Mouse (Mus musculus) spleen, adult 12 weeks (tissue): ENCODE measurements around the gene Cib1.

ENCODE experiments used
- DNase-seq: peaks from one replicate; pipeline ENCODE4 v3.0.0; 2022; ENCODE audit warnings: low spot score

The Cib1 gene

DNA sequence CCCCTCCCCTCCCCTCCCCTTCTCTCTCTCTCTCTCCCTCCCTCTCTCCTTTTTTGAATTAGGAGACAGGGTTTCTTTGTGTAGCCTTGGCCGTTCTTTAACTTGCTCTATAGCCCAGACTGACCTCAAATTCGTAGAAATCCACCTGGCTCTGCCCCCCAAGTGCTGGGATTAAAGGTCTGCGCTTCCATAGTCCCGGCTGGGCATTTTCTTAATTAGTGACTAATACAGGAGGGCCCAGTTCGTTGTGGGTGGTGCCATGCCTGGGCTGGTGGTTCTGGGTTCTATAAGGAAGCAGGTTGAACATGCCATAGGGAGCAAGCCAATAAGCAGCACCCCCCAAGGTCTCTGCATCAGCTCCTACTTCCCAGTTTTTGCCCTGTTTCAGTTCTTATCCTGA is 48.6 kb downstream of the Cib1 start:
- no peak for DNase-seq

GRCm38 (mm10) chr7:80183466-80183865 is 49.1 kb downstream of the Cib1 start:
- no peak for DNase-seq

GRCm38 (mm10) chr7:80182139-80182538 is 50.5 kb downstream of the Cib1 start:
- no peak for DNase-seq

DNA sequence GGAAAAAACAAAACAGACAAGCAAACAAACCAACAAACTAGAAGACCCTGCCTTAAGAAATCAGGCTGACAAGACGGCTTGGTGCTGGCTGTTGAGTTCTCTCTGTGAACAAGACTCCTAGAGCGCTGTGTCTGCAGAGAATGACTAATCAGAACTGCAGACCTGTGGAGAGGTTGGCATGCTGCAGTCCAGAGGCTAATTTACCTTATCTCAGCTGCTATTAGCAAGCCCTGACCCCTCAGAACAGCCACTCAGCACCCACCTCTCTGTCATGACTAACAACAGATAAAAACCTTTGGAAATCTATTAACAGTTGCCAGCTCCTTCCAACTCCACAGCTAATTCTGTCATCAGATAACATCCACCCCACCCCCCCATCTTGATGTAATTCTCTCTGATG is 51.5 kb downstream of the Cib1 start:
- DNase-seq: no peak

DNA sequence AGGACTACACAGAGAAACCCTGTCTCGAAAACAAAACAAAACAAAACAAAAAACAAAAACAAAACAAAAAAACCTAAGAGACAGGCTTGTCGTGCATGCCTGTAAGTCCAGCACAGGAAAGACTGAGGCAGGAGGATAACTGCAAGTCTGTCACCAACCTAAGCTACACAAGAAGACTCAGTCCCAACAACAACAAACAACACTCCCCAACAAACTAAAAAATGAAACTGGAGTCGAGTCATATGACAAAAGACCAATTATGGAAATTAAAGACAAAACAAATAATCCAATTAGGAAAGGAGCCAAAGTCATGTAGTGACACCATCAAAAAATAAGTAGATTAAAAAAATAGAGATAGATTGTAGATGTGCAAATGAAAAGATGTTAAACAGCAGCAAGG is 52.4 kb downstream of the Cib1 start:
- no peak for DNase-seq

DNA sequence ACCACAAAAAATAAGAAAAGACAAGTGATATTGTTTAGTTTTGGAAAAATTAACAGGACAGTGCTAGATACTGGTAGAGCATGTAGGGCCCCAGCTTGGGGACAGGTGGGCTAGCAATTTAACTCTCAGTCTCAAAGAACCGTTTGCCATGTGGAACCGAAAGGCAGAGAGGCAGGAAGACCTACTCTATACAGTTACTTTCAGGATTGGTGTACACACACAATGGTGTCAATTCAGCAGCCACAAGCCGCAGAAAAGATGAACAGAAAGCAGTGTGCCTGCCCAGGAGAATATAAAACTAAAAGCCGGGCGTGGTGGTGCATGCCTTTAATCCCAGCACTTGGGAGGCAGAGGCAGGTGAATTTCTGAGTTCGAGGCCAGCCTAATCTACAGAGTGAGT is 52.8 kb downstream of the Cib1 start:
- no peak for DNase-seq

DNA sequence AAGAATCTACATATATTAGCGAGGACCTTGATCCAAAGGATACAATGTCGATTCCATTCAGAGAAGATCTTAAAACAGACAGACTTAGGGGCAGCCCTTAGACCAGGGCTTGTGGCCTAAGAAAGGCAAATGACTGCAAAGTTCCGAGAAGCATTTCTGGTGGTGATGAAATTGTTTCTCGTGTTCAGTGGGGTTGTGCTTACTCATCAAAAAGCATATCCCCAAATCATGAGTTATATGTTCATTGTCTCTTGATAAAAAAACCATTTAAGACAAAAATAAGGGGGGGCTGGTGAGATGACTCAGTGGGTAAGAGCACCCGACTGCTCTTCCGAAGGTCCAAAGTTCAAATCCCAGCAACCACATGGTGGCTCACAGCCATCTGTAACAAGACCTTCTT is 53.3 kb downstream of the Cib1 start:
- no peak for DNase-seq

DNA sequence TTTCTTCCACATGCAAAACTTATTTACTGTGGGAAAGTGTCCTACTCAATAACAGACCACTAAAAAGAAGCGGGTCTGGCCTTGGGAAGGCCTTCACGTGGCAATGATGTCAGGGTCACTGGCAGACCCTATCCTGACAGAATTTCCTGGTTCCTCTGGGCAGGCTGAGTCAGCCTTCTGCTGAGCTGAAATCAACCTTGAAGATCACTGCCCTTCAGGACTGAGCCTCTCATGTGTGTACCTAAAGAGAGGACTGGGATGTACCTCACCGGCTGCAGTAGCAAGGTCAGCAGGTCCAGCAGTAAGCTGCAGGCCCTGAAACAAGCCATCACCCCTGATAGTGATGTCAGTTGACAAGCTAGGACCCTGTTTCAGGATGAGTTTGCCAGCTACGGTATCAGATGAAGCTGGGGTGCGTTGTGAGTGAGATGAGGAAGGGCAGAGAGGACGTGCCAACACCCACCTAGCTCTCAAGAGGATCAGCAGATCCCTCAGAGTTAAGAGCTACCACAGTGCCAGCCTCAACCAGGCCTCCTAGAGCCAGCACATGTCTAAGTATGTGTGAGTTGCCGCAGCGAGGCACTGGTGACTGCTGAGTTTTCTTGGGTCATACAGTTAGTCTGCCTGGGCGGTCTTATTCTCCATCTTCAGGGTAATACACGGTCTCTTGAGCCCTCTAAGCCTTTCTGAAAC is 54.4 kb downstream of the Cib1 start:
- no peak for DNase-seq

DNA sequence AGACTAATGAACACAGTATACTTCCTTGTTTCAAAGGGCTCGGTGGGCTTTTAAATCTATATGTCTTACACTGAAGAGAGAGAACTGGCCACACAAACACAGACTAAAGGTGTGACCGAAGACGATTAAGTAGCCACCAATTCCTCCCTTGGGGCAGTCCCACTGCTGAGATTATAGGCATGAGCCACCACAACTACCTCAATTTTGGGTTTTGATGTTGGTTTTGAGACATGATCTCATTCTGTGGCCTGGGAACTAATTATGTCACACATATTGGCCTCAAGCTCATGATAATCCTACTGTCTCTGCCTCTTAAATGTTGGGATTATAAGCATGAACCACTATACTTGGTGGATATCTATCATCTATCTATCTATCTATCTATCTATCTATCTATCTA is 55.2 kb downstream of the Cib1 start:
- DNase-seq: no peak
